Mouse (Mus musculus) liver, embryonic 11.5 days (tissue): Measurements from ENCODE around the gene Gm28042. TPM values are rescaled to one million over a fixed set of nuclear protein-coding genes. Genes with fewer than 3 reads are reported as not detected.

ENCODE experiments used
- microRNA-seq: library from miRNA; unstranded; fragments of <30 nt; microRNA quantifications from one replicate; pipeline ENCODE4, GENCODE M21; 2017; ENCODE audit warnings: borderline number of aligned reads
- polyA plus RNA-seq: library from polyadenylated mRNA; unstranded; fragments of >200 nt; fragmentation: Nextera tagmentation; extraction: Ambion mirVana; gene quantifications from 2 replicates; pipeline ENCODE4 v1.2.1, GENCODE M21; 2014

Gene Gm28042
- polyA plus RNA-seq, 1 experiment from 2014 or later: 1.9 TPM

Small RNA genes within 50 kb of the gene (microRNA-seq; reads per million reads assigned to microRNA genes)
- gene Mir7665: not detected

Other genes with a start within 250 kb of the Gm28042 start
- gene Rpap1, start 240.0 kb upstream of the Gm28042 start, polyA plus RNA-seq: 29.1 and 30.0 TPM in 2 replicates
- 5.8 and 5.9 TPM in 2 replicates for gene Tyro3, start 229.8 kb upstream of the Gm28042 start, polyA plus RNA-seq
- gene Mga, start 130.3 kb upstream of the Gm28042 start, polyA plus RNA-seq: 22.0 and 23.9 TPM in 2 replicates
- gene Mapkbp1, start 54.8 kb upstream of the Gm28042 start, polyA plus RNA-seq: 1.7 TPM in 2 replicates
- gene Jmjd7, start within 50 bp of the Gm28042 start, polyA plus RNA-seq: 13.5 and 16.3 TPM in 2 replicates
- gene Pla2g4b, start 5.9 kb downstream of the Gm28042 start, polyA plus RNA-seq: 1.9 and 2.3 TPM in 2 replicates
- 24.1 and 26.7 TPM in 2 replicates for gene Ehd4, start 127.1 kb downstream of the Gm28042 start, polyA plus RNA-seq
- gene Pla2g4e, start 217.8 kb downstream of the Gm28042 start, polyA plus RNA-seq: not detected in 2 replicates